Mouse (Mus musculus) myocyte (in vitro differentiated cells): ENCODE measurements around the gene E030018B13Rik. TPM values are rescaled to one million over a fixed set of nuclear protein-coding genes. Genes with fewer than 3 reads are reported as not detected.

Experiments used
- H3K27me3 ChIP-seq: one replicate; pipeline ENCODE4 v1.6.1; 2011; ENCODE audit not compliant: control insufficient read depth, insufficient read depth, insufficient read length
- H3K36me3 ChIP-seq: one replicate; pipeline ENCODE4 v1.6.1; 2011; ENCODE audit not compliant: control insufficient read depth, insufficient read depth
- H3K4me2 ChIP-seq: one replicate; pipeline ENCODE4 v1.6.1; 2011; ENCODE audit warnings: low read depth, control low read depth
- H3K4me3 ChIP-seq: one replicate; pipeline ENCODE4 v1.5.1; 2011; ENCODE audit warnings: mild to moderate bottlenecking, control low read depth, moderate library complexity
- H3K79me2 ChIP-seq: one replicate; pipeline ENCODE4 v1.6.1; 2011; ENCODE audit not compliant: control insufficient read depth, insufficient read depth
- H3ac ChIP-seq: one replicate; pipeline ENCODE4 v1.6.1; 2011; ENCODE audit not compliant: control insufficient read depth, insufficient read length
- CEBPB ChIP-seq: IDR thresholded peaks from 2 replicates; pipeline ENCODE4 v1.6.1; 2011; ENCODE audit warnings: mild to moderate bottlenecking, moderate library complexity; ENCODE audit not compliant: poor library complexity, insufficient read depth, severe bottlenecking
- E2F4 ChIP-seq: IDR thresholded peaks from one replicate; pipeline ENCODE4 v1.6.1; 2011; ENCODE audit warnings: mild to moderate bottlenecking, control low read depth, moderate library complexity; ENCODE audit not compliant: insufficient read depth
- MAX ChIP-seq: IDR thresholded peaks from one replicate; pipeline ENCODE4 v1.6.1; 2011; ENCODE audit warnings: low read depth, mild to moderate bottlenecking, control low read depth
- MYOD1 ChIP-seq, 3 experiments: IDR thresholded peaks; one replicate each; pipeline ENCODE4 v1.6.1; 2011; ENCODE audit warnings: control low read depth in 2 of 3, low read depth in 2 of 3, mild to moderate bottlenecking in 2 of 3, moderate library complexity in 1 of 3; ENCODE audit not compliant: insufficient read length in 2 of 3, control insufficient read depth in 1 of 3
- MYOG ChIP-seq, 3 experiments: IDR thresholded peaks; one replicate each; pipeline ENCODE4 v1.6.1; 2011; ENCODE audit warnings: control low read depth in 2 of 3, low read depth in 2 of 3, mild to moderate bottlenecking in 2 of 3; ENCODE audit not compliant: insufficient read length in 2 of 3, control insufficient read depth in 1 of 3, insufficient read depth in 1 of 3
- POLR2A ChIP-seq: IDR thresholded peaks from one replicate; pipeline ENCODE4 v1.6.1; 2011; ENCODE audit warnings: low read depth, mild to moderate bottlenecking, control low read depth, moderate library complexity; ENCODE audit not compliant: insufficient read length
- POLR2AphosphoS2 ChIP-seq: IDR thresholded peaks from one replicate; pipeline ENCODE4 v1.6.1; 2011; ENCODE audit warnings: low read depth, control low read depth; ENCODE audit not compliant: insufficient read length
- REST ChIP-seq: IDR thresholded peaks from one replicate; pipeline ENCODE4 v1.6.1; 2011; ENCODE audit warnings: mild to moderate bottlenecking, control low read depth, moderate library complexity; ENCODE audit not compliant: insufficient read depth, insufficient read length
- SRF ChIP-seq: IDR thresholded peaks from one replicate; pipeline ENCODE4 v1.6.1; 2011; ENCODE audit warnings: low read depth; ENCODE audit not compliant: control insufficient read depth, insufficient read length
- TCF12 ChIP-seq: IDR thresholded peaks from one replicate; pipeline ENCODE4 v1.6.1; 2011; ENCODE audit warnings: mild to moderate bottlenecking, control low read depth; ENCODE audit not compliant: poor library complexity, insufficient read depth, severe bottlenecking
- TCF3 ChIP-seq: IDR thresholded peaks from one replicate; pipeline ENCODE4 v1.6.1; 2011; ENCODE audit warnings: low read depth, control low read depth; ENCODE audit not compliant: insufficient read length
- USF1 ChIP-seq: IDR thresholded peaks from one replicate; pipeline ENCODE4 v1.6.1; 2011; ENCODE audit warnings: low read depth, mild to moderate bottlenecking, control low read depth, moderate library complexity
- polyA plus RNA-seq: library from polyadenylated mRNA; unstranded; fragments of >200 nt; fragmentation: generic; extraction: Trizol; gene quantifications from one replicate; pipeline ENCODE4 v1.2.1, GENCODE M21; 2012; ENCODE audit warnings: missing spikeins

E030018B13Rik gene
- polyA plus RNA-seq, 1 experiment = 0.17 TPM

DNA sequence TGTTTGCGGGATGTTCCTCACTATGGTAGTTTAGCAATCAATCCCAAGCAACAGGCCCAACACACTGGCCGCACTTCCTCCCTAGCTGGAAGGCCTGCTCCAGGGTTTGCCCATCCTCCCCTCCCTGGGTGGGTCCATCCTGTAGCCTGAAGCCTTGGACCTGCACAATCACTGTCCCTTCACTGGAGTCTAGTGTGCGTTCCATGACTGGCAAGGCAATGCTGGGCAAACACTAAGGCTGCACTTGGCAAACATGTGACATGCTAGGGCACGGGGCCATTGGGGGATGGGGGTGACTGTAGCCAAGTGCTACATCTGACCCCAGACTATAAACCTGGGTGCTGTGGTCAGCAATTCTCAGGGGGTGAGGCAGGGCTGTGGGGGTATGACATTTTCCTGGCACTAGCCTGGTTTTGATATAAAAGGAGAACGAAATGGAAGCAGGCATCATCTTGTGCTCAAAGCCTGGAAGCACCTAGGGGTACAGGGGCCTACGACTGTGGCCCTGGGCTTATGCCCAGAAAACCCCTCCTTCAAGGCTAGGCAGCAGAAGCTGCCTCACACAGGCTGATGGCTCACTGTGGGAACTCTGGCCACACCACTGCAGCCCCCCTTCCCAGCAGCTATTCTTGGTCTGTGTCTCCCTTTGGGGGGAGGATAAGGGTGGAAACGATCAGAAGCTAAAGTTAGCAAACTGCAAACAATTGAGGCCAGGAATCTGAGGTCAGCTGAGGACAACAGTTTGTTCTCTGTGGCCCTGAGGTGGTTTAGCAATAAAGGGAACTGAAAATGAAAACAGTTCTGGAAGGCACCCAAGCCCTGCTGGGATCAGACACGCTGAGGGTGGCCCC, 5.0 kb upstream of the E030018B13Rik start:
- Histone ChIP-seq H3K4me3 (no peak overlapping the region), H3ac (no peak overlapping the region), H3K79me2 (peaks cover 93% of the 10 kb centered on the region), H3K27me3 (no peaks in the 10 kb centered on the region), H3K36me3 (no peaks in the 10 kb centered on the region), H3K4me2 (peak overlapping the region; percentile 57)
- TF ChIP-seq MYOD1 (IDR thresholded peaks at IDR 0.05; ENCODE audit: control insufficient read depth in 1 of 3, insufficient read length in 2 of 3, low read depth in 2 of 3) = peak in 1 of 3 experiments; percentile 46
- peak; percentile 1 for TF ChIP-seq USF1
- TF ChIP-seq MYOG (IDR thresholded peaks at IDR 0.05; ENCODE audit: control insufficient read depth in 1 of 3, insufficient read depth in 1 of 3, insufficient read length in 2 of 3, low read depth in 2 of 3) = peak in 1 of 3 experiments; percentile 38
- no peak for TF ChIP-seq CEBPB
- no peak for TF ChIP-seq MAX
- peak; percentile 37 for TF ChIP-seq POLR2A
- no peak for TF ChIP-seq SRF

GRCm38 (mm10) chr7:63912234-63912810, 4.3 kb upstream of the E030018B13Rik start:
- Histone ChIP-seq H3K79me2 (peaks cover 93% of the 10 kb centered on the region), H3ac (no peak overlapping the region), H3K36me3 (peaks cover 7% of the 10 kb centered on the region), H3K4me2 (peak overlapping the region; percentile 57), H3K27me3 (no peaks in the 10 kb centered on the region), H3K4me3 (no peak overlapping the region)
- TF ChIP-seq MYOD1 (IDR thresholded peaks at IDR 0.05; ENCODE audit: control insufficient read depth in 1 of 3, insufficient read length in 2 of 3, low read depth in 2 of 3) (peak in 1 of 3 experiments; percentile 52), MYOG (IDR thresholded peaks at IDR 0.05; ENCODE audit: control insufficient read depth in 1 of 3, insufficient read depth in 1 of 3, insufficient read length in 2 of 3, low read depth in 2 of 3) (peak in 1 of 3 experiments; percentile 22), USF1 (no peak)

DNA sequence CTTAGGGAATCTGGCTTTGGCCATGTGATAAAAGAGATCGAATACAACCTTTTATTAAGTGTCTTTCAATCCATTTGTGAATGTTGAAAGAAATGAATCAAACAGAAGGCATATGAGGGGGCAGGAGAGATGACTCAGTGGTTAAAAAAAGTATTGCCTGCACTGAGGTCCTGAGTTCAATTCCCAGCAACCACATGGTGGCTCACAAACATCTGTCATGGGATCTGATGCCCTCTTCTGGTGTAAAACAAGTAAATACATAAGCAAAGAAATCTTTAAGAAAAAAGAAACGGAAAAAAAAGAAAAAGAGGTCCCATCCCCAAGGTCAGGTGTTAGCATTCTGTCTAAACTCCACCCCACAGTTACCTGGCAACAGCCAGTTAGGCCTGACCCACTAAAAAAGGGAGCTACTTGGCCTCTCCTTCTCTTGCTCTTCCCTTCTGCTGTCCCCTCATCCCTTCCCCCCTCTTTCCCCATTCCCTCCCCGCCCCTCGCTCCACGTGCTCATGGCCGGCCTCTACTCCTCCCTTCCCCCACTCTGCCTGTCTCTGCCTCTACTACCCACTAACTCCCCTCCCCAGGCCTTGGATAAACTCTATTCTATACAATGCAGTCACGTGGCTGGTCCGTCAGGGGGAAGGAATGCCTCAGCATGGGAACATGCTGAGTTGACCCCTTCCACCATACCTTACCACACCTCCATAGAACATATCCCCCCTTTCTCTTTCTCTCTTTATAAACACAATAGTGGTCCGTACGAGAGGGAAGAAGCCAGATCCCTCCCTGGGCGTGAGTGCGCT, 3.5 kb upstream of the E030018B13Rik start:
- Histone ChIP-seq H3K4me2 (peak overlapping the region; percentile 57), H3ac (no peak overlapping the region), H3K27me3 (no peaks in the 10 kb centered on the region), H3K4me3 (no peak overlapping the region), H3K36me3 (peaks cover 7% of the 10 kb centered on the region), H3K79me2 (peaks cover 93% of the 10 kb centered on the region)
- TF ChIP-seq SRF (no peak), MAX (no peak), MYOD1 (IDR thresholded peaks at IDR 0.05; ENCODE audit: control insufficient read depth in 1 of 3, insufficient read length in 2 of 3, low read depth in 2 of 3) (no peak), CEBPB (no peak), POLR2A (no peak), MYOG (IDR thresholded peaks at IDR 0.05; ENCODE audit: control insufficient read depth in 1 of 3, insufficient read depth in 1 of 3, insufficient read length in 2 of 3, low read depth in 2 of 3) (no peak), TCF12 (no peak), REST (no peak), POLR2AphosphoS2 (no peak), USF1 (no peak), E2F4 (no peak), TCF3 (no peak)

DNA sequence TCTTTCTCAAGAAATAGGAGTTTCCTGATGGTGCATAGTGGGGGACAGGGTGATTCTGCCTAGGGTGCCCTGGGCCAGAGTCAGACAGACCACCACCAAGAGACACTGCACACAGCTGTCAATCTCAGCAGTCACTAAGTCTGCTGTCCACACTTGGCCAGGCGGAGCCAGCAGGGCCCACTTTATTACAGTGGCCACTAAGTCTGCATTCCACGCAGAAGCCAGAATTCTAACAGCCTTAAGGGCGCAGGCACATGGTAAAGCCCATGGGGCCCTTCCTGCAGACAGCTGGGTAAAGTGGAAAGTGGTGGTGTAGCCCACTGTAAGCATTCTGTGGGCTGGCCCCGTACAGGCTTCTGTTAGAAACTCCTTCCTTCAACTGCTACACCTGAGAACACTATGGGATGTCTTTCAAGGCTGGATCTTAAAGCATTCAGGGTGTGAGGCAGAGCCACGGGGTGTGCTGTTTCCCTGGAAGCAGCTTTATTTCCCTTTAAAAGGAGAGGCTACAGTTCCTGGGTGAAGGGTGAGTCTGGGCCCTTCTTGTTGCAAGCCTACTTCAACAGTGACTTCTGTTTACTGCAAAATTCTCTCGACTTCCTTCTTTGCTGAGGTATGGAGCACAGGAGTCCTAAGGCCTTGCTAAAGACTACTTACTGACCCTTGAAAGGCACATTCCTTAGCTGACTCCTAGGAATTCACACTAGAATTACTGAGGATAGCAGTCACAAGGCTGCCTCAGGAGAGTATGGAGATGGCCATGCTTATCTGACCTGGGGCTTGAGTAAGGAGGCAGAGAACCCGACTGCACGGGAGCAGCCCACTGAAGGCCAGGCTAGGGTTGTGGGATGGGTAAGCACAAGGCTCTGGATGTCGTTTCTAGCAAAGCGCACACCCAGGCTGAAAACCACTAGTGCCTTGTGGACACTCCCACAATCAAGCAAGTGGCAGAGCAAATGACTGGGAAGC, 2.6 kb upstream of the E030018B13Rik start:
- Histone ChIP-seq H3K4me3 (no peak overlapping the region), H3K36me3 (peaks cover 7% of the 10 kb centered on the region), H3K27me3 (no peaks in the 10 kb centered on the region), H3K4me2 (no peak overlapping the region), H3ac (no peak overlapping the region), H3K79me2 (peaks cover 93% of the 10 kb centered on the region)
- TF ChIP-seq MYOD1 (IDR thresholded peaks at IDR 0.05; ENCODE audit: control insufficient read depth in 1 of 3, insufficient read length in 2 of 3, low read depth in 2 of 3) (peak in 1 of 3 experiments; percentile 3), MYOG (IDR thresholded peaks at IDR 0.05; ENCODE audit: control insufficient read depth in 1 of 3, insufficient read depth in 1 of 3, insufficient read length in 2 of 3, low read depth in 2 of 3) (no peak), USF1 (no peak), SRF (no peak), TCF3 (no peak), POLR2A (no peak), TCF12 (no peak)
